Mouse (Mus musculus): ENCODE data around the gene Stox2.

Stox2 gene

GRCm38 (mm10) chr8:47289641-47290040 lies 156.5 kb downstream of the Stox2 start:
- DNase-seq (ENCODE audit: low read depth, low spot score), result no peak

GRCm38 (mm10) chr8:47288866-47289541 lies 157.2 kb downstream of the Stox2 start:
- DNase-seq (ENCODE audit: low read depth, low spot score), result no peak

GRCm38 (mm10) chr8:47288131-47288865 lies 157.9 kb downstream of the Stox2 start:
- no peak for DNase-seq (ENCODE audit: low read depth, low spot score)

- DNase-seq (ENCODE audit: low read depth, low spot score), result no peak
Measured at GRCm38 (mm10) chr8:47287641-47288130, 158.5 kb downstream of the Stox2 start.

GRCm38 (mm10) chr8:47287201-47287621 lies 159.0 kb downstream of the Stox2 start:
- DNase-seq (ENCODE audit: low read depth, low spot score), result no peak

- DNase-seq (ENCODE audit: low read depth, low spot score), result no peak
Measured at GRCm38 (mm10) chr8:47286081-47286700, 160.0 kb downstream of the Stox2 start.

GRCm38 (mm10) chr8:47285435-47285834 lies 160.7 kb downstream of the Stox2 start:
- no peak for DNase-seq (ENCODE audit: low read depth, low spot score)

GRCm38 (mm10) chr8:47284329-47285326 lies 161.5 kb downstream of the Stox2 start:
- no peak for DNase-seq (ENCODE audit: low read depth, low spot score)

- DNase-seq (ENCODE audit: low read depth, low spot score), result no peak
Measured at GRCm38 (mm10) chr8:47279898-47280297, 166.3 kb downstream of the Stox2 start.

GRCm38 (mm10) chr8:47278211-47278610 lies 168.0 kb downstream of the Stox2 start:
- no peak for DNase-seq (ENCODE audit: low read depth, low spot score)

GRCm38 (mm10) chr8:47268931-47269330 lies 177.2 kb downstream of the Stox2 start:
- no peak for DNase-seq (ENCODE audit: low read depth, low spot score)

- no peak for DNase-seq (ENCODE audit: low read depth, low spot score)
Measured at GRCm38 (mm10) chr8:47268062-47268822, 177.9 kb downstream of the Stox2 start.

GRCm38 (mm10) chr8:47263070-47263843 lies 182.9 kb downstream of the Stox2 start:
- no peak for DNase-seq (ENCODE audit: low read depth, low spot score)

GRCm38 (mm10) chr8:47260751-47261474 lies 185.2 kb downstream of the Stox2 start:
- DNase-seq (ENCODE audit: low read depth, low spot score), result no peak

- DNase-seq (ENCODE audit: low read depth, low spot score), result no peak
Measured at GRCm38 (mm10) chr8:47250832-47251231, 195.3 kb downstream of the Stox2 start.

- DNase-seq (ENCODE audit: low read depth, low spot score), result no peak
Measured at GRCm38 (mm10) chr8:47245116-47245515, 201.0 kb downstream of the Stox2 start.

- no peak for DNase-seq (ENCODE audit: low read depth, low spot score)
Measured at GRCm38 (mm10) chr8:47244202-47244601, 202.0 kb downstream of the Stox2 start.

- DNase-seq (ENCODE audit: low read depth, low spot score), result no peak
Measured at GRCm38 (mm10) chr8:47243631-47244030, 202.5 kb downstream of the Stox2 start.

GRCm38 (mm10) chr8:47243016-47243630 lies 203.0 kb downstream of the Stox2 start:
- no peak for DNase-seq (ENCODE audit: low read depth, low spot score)

Measured in CD4-positive, CD25-positive, alpha-beta regulatory T cell, adult 2 months (primary cell).